Mouse (Mus musculus) heart, embryonic 16.5 days (tissue): Measurements from ENCODE around the gene Gpr15. TPM values are rescaled to one million over a fixed set of nuclear protein-coding genes. Genes with fewer than 3 reads are reported as not detected.

Source experiments
- ATAC-seq: fragments of 200-750 bp; cut with Nextera tagmentation; replicated peaks from 2 replicates; pipeline ENCODE4 v1.8.0; 2017; ENCODE audit warnings: moderate number of reproducible peaks; ENCODE audit not compliant: insufficient read depth, low FRiP score; ENCODE audit errors: extremely low read depth
- H3K27ac ChIP-seq: fragments of 300-500 bp; sonication (generic); 2 replicates; pipeline ENCODE4 v1.5.1; 2014; ENCODE audit warnings: mild to moderate bottlenecking, low read length, control low read depth, moderate library complexity
- H3K27me3 ChIP-seq: fragments of 300-500 bp; sonication (generic); 2 replicates; pipeline ENCODE4 v1.6.1; 2014; ENCODE audit warnings: low read length, mixed read lengths; ENCODE audit not compliant: control insufficient read depth, insufficient read depth
- H3K36me3 ChIP-seq: fragments of 300-500 bp; sonication (generic); 2 replicates; pipeline ENCODE4 v1.6.1; 2014; ENCODE audit not compliant: control insufficient read depth, insufficient read depth
- H3K4me1 ChIP-seq: fragments of 300-500 bp; sonication (generic); 2 replicates; pipeline ENCODE4 v1.6.1; 2014; ENCODE audit warnings: low read length, mixed read lengths; ENCODE audit not compliant: control insufficient read depth, insufficient read depth
- H3K4me2 ChIP-seq: fragments of 300-500 bp; sonication (generic); 2 replicates; pipeline ENCODE4 v1.6.1; 2014; ENCODE audit warnings: low read depth, mild to moderate bottlenecking, control low read depth, low read length
- H3K4me3 ChIP-seq: fragments of 300-500 bp; sonication (generic); 2 replicates; pipeline ENCODE4 v1.5.1; 2014; ENCODE audit warnings: mild to moderate bottlenecking, control low read depth, low read length
- H3K9ac ChIP-seq: fragments of 300-500 bp; sonication (generic); 2 replicates; pipeline ENCODE4 v1.6.1; 2014; ENCODE audit warnings: low read length, control low read depth
- H3K9me3 ChIP-seq: fragments of 300-500 bp; sonication (generic); replicated peaks from 2 replicates; pipeline ENCODE4 v1.6.1; 2016; ENCODE audit warnings: low read length; ENCODE audit not compliant: control insufficient read depth
- WGBS: fragments of 180-500 bp; shearing (Covaris S2); extraction: QIAGEN DNeasy Blood & Tissue Kit; methylation state at CpG from one replicate; pipeline ENCODE4 v1.1.7; 2014; 5-methylcytosine and 5-hydroxymethylcytosine counted together
- polyA plus RNA-seq: library from polyadenylated mRNA; unstranded; fragments of >200 nt; fragmentation: Nextera tagmentation; extraction: Ambion mirVana; gene quantifications from 2 replicates; pipeline ENCODE4 v1.2.1, GENCODE M21; 2015

Gpr15 gene
- polyA plus RNA-seq, 1 experiment from 2014 or later: 1.00 TPM

- Histone ChIP-seq H3K27me3 (no peaks in the 10 kb centered on the region), H3K4me3 (no peak overlapping the region), H3K36me3 (peaks cover 42% of the 10 kb centered on the region), H3K4me2 (no peak overlapping the region), H3K4me1 (0 out of 2 replicates have a peak, but pooled peaks cover 3% of the 10 kb centered on the region), H3K27ac (no peak overlapping the region), H3K9me3 (no peaks in the 10 kb centered on the region), H3K9ac (no peak overlapping the region)
- WGBS: 53% methylated on average over 7 of the region's 7 CpGs
- ATAC-seq: 0 out of 2 replicates have a peak, but pooled peaks have one; percentile 60
Observed at GRCm38 (mm10) chr16:58678660-58679059, 40.2 kb downstream of the Gpr15 start.

DNA sequence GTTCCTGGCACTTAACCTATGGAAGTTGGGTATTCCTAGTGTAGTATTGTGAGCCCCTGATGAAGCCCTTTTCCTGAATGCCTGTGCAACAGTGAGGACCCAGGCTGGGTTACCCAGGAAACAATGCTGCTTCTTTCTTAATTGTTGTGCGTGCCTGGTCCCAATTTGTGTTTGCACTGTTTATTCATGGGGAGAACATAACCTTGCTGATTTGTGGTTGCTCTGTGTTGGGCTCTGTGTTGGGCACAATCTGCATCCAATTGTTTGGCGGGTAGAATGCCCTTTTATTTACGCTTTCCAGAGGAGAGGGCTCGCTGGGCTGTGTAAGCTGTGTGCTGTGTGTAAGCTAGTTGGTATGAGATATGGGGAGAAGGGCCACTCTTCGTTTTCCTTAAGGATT is 41.4 kb downstream of the Gpr15 start:
- no peak overlapping the region for H3K4me3 ChIP-seq
- H3K27ac ChIP-seq: no peak overlapping the region
- no peaks in the 10 kb centered on the region for H3K9me3 ChIP-seq
- 88% methylated on average over 5 of the region's 5 CpGs for WGBS
- no peak for ATAC-seq
- no peaks in the 10 kb centered on the region for H3K27me3 ChIP-seq
- H3K9ac ChIP-seq: no peak overlapping the region
- H3K4me1 ChIP-seq: 0 out of 2 replicates have a peak, but pooled peaks cover 3% of the 10 kb centered on the region
- H3K4me2 ChIP-seq: no peak overlapping the region
- peaks cover 45% of the 10 kb centered on the region for H3K36me3 ChIP-seq

- Histone ChIP-seq H3K27me3 (no peaks in the 10 kb centered on the region), H3K4me2 (no peak overlapping the region), H3K4me1 (peaks cover 4% of the 10 kb centered on the region), H3K4me3 (no peak overlapping the region), H3K9me3 (no peaks in the 10 kb centered on the region), H3K9ac (no peak overlapping the region), H3K27ac (no peak overlapping the region), H3K36me3 (peaks cover 45% of the 10 kb centered on the region)
- no peak for ATAC-seq
- 42% methylated on average over 3 of the region's 3 CpGs for WGBS
Observed at GRCm38 (mm10) chr16:58676633-58677032, 42.2 kb downstream of the Gpr15 start.

GRCm38 (mm10) chr16:58676156-58676555 is 42.7 kb downstream of the Gpr15 start:
- Histone ChIP-seq H3K27me3 (no peaks in the 10 kb centered on the region), H3K36me3 (peaks cover 40% of the 10 kb centered on the region), H3K27ac (no peak overlapping the region), H3K4me2 (no peak overlapping the region), H3K9me3 (no peaks in the 10 kb centered on the region), H3K9ac (no peak overlapping the region), H3K4me1 (peaks cover 9% of the 10 kb centered on the region), H3K4me3 (no peak overlapping the region)
- 74% methylated on average over 7 of the region's 7 CpGs for WGBS
- ATAC-seq: no peak

- Histone ChIP-seq H3K36me3 (peaks cover 35% of the 10 kb centered on the region), H3K27me3 (no peaks in the 10 kb centered on the region), H3K4me1 (peaks cover 12% of the 10 kb centered on the region), H3K9me3 (no peaks in the 10 kb centered on the region), H3K27ac (no peak overlapping the region), H3K4me2 (no peak overlapping the region), H3K4me3 (no peak overlapping the region), H3K9ac (no peak overlapping the region)
- WGBS: 91% methylated on average over 13 of the region's 13 CpGs
- no peak for ATAC-seq
Observed at GRCm38 (mm10) chr16:58675256-58675655, 43.6 kb downstream of the Gpr15 start.

DNA sequence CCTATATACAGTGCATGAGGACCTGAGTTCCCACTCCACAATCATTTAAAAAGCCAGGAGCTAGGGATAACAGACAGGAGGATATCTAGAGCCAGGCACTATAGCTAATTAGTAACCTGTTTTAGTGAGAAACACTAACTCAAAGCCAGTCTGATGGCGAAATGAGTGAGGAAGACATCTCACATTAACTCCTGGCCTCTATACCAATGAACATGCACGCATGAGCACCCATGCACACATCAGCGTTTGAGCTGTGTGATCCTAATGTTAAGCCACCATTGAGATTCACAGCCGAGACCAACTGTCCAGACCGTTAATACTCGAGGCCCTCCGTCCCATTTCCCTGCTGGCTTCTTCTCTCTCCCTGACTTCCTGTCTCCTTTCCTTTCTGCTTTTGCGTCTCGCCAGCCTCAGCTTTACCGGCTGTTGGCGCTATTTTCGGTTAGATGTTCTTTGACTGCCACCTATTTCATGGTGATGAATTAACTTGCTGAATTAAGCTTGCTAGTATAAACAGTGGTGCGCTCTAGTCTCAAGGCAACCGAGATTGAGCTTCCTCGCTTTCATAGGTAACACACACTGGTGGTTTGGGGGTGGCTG is 45.0 kb downstream of the Gpr15 start:
- H3K4me2 ChIP-seq: no peak overlapping the region
- peaks cover 20% of the 10 kb centered on the region for H3K4me1 ChIP-seq
- no peak overlapping the region for H3K27ac ChIP-seq
- H3K9ac ChIP-seq: no peak overlapping the region
- no peaks in the 10 kb centered on the region for H3K9me3 ChIP-seq
- peaks cover 35% of the 10 kb centered on the region for H3K36me3 ChIP-seq
- no peaks in the 10 kb centered on the region for H3K27me3 ChIP-seq
- no peak for ATAC-seq
- 92% methylated on average over 15 of the region's 15 CpGs for WGBS
- no peak overlapping the region for H3K4me3 ChIP-seq

GRCm38 (mm10) chr16:58672396-58672795 is 46.5 kb downstream of the Gpr15 start:
- Histone ChIP-seq H3K27ac (no peak overlapping the region), H3K4me3 (0 out of 2 replicates have a peak overlapping the region, but pooled peaks have one; percentile 2), H3K36me3 (peaks cover 27% of the 10 kb centered on the region)

GRCm38 (mm10) chr16:58671212-58671985 is 47.5 kb downstream of the Gpr15 start:
- Histone ChIP-seq H3K4me2 (peak overlapping the region; percentile 92), H3K4me1 (peaks cover 20% of the 10 kb centered on the region), H3K27ac (no peak overlapping the region), H3K27me3 (no peaks in the 10 kb centered on the region), H3K9ac (peak overlapping the region; percentile 93; the same call in 1 of the 2 replicates), H3K9me3 (no peaks in the 10 kb centered on the region), H3K36me3 (peaks cover 27% of the 10 kb centered on the region), H3K4me3 (peak overlapping the region; percentile 83)
- no peak for ATAC-seq
- WGBS: 66% methylated on average over 8 of the region's 8 CpGs

More at GRCm38 (mm10) chr16:58672396-58672795, 46.5 kb downstream of the Gpr15 start:
- H3K4me2 ChIP-seq: 0 out of 2 replicates have a peak overlapping the region, but pooled peaks have one; percentile 4
- H3K9ac ChIP-seq: no peak overlapping the region
- no peaks in the 10 kb centered on the region for H3K9me3 ChIP-seq
- peaks cover 23% of the 10 kb centered on the region for H3K4me1 ChIP-seq
- ATAC-seq: no peak
- 87% methylated on average over 13 of the region's 13 CpGs for WGBS
- H3K27me3 ChIP-seq: no peaks in the 10 kb centered on the region

- WGBS: under 1% methylated on average over 25 of the region's 25 CpGs
- peak; percentile 1; the same call in 1 of the 2 replicates for ATAC-seq
- H3K4me3 ChIP-seq: peak overlapping the region; percentile 83
- H3K9me3 ChIP-seq: no peaks in the 10 kb centered on the region
- peaks cover 22% of the 10 kb centered on the region for H3K36me3 ChIP-seq
- H3K9ac ChIP-seq: peak overlapping the region; percentile 93
- H3K27me3 ChIP-seq: no peaks in the 10 kb centered on the region
- H3K4me2 ChIP-seq: peak overlapping the region; percentile 92
- peaks cover 20% of the 10 kb centered on the region for H3K4me1 ChIP-seq
- H3K27ac ChIP-seq: peak overlapping the region; percentile 93
Observed at GRCm38 (mm10) chr16:58670643-58671042, 48.2 kb downstream of the Gpr15 start.
